Mouse (Mus musculus) adrenal gland, postnatal 36 days (tissue): ENCODE measurements around the gene Ubqln2. TPM values are rescaled to one million over a fixed set of nuclear protein-coding genes. Genes with fewer than 3 reads are reported as not detected.
A peak's percentile ranks its signal among the peaks of the same experiment; 100 is the strongest.

ENCODE experiments used
- DNase-seq, 2 experiments: peaks; one replicate each; pipeline ENCODE4 v3.0.0; 2021; ENCODE audit warnings: mixed read lengths in 1 of 2
- long read RNA-seq, 2 experiments: library from polyadenylated mRNA; stranded (forward); transcript quantifications; one replicate each; pipeline ENCODE4 v2.0.0; 2021; ENCODE audit warnings: borderline sequencing depth in 2 of 2
- total RNA-seq, 2 experiments: library from RNA; stranded (reverse); gene quantifications; 2 replicates each; pipeline ENCODE4 v1.2.3; 2021

The Ubqln2 gene
- 10 to 100 TPM; 56.4 to 74.8 TPM for total RNA-seq
- long read RNA-seq, experiment 1, transcript Ubqln2-201 (1 exons, 3,344 nt): major isoform, 7 of 7 reads
- long read RNA-seq, experiment 1, partial matches to known transcripts: 0 of 7 reads
- long read RNA-seq, experiment 1, other reads (novel, unspliced or antisense): 0 of 7 reads
- long read RNA-seq, experiment 2, partial matches to known transcripts: 0 of 3 reads
- long read RNA-seq, experiment 2, other reads (novel, unspliced or antisense): 0 of 3 reads

- DNase-seq: peak; percentile 81 to 84
These were observed at the start of gene Ubqln2 for GRCm38 (mm10) chrX:153497688-153498516. Gene Ubqln2 (plus strand): TSS chrX:153498227.

GRCm38 (mm10) chrX:153451946-153452345, 46.1 kb upstream of the Ubqln2 start:
- peak; percentile 47 to 60 for DNase-seq

- peak; percentile 55 to 58 for DNase-seq
These were observed 21.2 kb upstream of the Ubqln2 start for GRCm38 (mm10) chrX:153476760-153477248.

- no peak for DNase-seq
These were observed 5.7 kb upstream of the Ubqln2 start for GRCm38 (mm10) chrX:153492326-153492725.

GRCm38 (mm10) chrX:153498665-153499293, 752 bp downstream of the Ubqln2 start:
- peak in 1 of 2 experiments; percentile 7 for DNase-seq

GRCm38 (mm10) chrX:153499294-153500046, 1.4 kb downstream of the Ubqln2 start:
- DNase-seq: peak in 1 of 2 experiments; percentile 3

- peak in 1 of 2 experiments; percentile 1 for DNase-seq
These were observed 2.0 kb downstream of the Ubqln2 start for GRCm38 (mm10) chrX:153500047-153500345.

- DNase-seq: peak; percentile 33 to 66
These were observed 7.9 kb downstream of the Ubqln2 start for GRCm38 (mm10) chrX:153505954-153506353.

- DNase-seq: peak; percentile 29 to 53
These were observed 17.5 kb downstream of the Ubqln2 start for GRCm38 (mm10) chrX:153515491-153515890.

- DNase-seq: peak in 1 of 2 experiments; percentile 15
These were observed 30.4 kb downstream of the Ubqln2 start for GRCm38 (mm10) chrX:153528399-153528798.

Other genes with a start within 250 kb of the Ubqln2 start
- gene Cypt3, start 60.4 kb downstream of the Ubqln2 start, total RNA-seq: not detected
- 10 to 100 TPM in 1 of 2 experiments, 1 to 10 TPM in 1; 8.9 to 13.3 TPM for gene Kctd12b, start 198.2 kb downstream of the Ubqln2 start, total RNA-seq
- 10 to 100 TPM; 68.0 to 69.1 TPM for gene Nbdy, start 225.4 kb downstream of the Ubqln2 start, total RNA-seq